In the genomic region with DNA sequence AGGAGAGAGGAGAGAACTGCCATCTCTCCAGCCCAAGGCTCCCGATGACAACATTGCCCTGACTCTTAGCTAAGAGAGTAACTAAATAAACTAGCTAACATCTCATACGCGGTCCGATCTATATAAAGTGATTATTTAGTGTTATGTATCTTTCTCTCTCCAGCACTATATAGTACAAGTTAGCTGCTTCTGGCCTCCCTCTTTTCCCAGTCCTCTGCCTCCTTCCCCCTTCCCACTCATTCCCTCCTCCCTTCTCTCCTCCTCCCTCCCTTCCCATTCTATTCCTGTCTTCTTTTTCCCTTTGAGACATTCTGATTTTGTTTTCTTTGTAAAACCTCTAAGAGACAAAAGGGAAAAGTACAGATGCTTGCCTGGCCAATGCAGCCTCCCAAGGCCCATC, we compare ENCODE assay signal across 29 mouse cellular contexts.
"Had no signal": no experiment of that assay in that cellular context is flagged by ENCODE, and none has a peak within 500 bp of the region (broad histone marks: within the 10 kb centered on the region; RNA-seq: fewer than 3 reads in every experiment).

No protein-coding gene starts in this region.

- H3K4me1 ChIP-seq: embryonic facial prominence, embryonic 15.5 days had no signal

- H3K4me3 ChIP-seq: embryonic facial prominence, embryonic 10.5 days; embryonic facial prominence, embryonic 12.5 days; embryonic facial prominence, embryonic 13.5 days; embryonic facial prominence, embryonic 15.5 days; erythroblast, embryonic 14.5 days; forebrain, embryonic 10.5 days; forebrain, embryonic 12.5 days; forebrain, embryonic 13.5 days; forebrain, embryonic 15.5 days; gastrocnemius, adult 2 months; heart, adult 2 months had no signal

- H3K4me2 ChIP-seq: embryonic facial prominence, embryonic 12.5 days; embryonic facial prominence, embryonic 13.5 days; embryonic facial prominence, embryonic 15.5 days; forebrain, embryonic 12.5 days; forebrain, embryonic 13.5 days; forebrain, embryonic 15.5 days had no signal

- H3K36me3 ChIP-seq: embryonic facial prominence, embryonic 10.5 days; embryonic facial prominence, embryonic 12.5 days; embryonic facial prominence, embryonic 13.5 days; embryonic facial prominence, embryonic 15.5 days; forebrain, embryonic 10.5 days; forebrain, embryonic 12.5 days; forebrain, embryonic 15.5 days had no signal

- H3K9ac ChIP-seq: embryonic facial prominence, embryonic 12.5 days; embryonic facial prominence, embryonic 13.5 days; embryonic facial prominence, embryonic 15.5 days; forebrain, embryonic 12.5 days; forebrain, embryonic 13.5 days; forebrain, embryonic 15.5 days; forebrain, postnatal 0 days had no signal

- H3K27me3 ChIP-seq: embryonic facial prominence, embryonic 12.5 days; embryonic facial prominence, embryonic 15.5 days had no signal

- H3K27ac ChIP-seq: embryonic facial prominence, embryonic 10.5 days; embryonic facial prominence, embryonic 12.5 days; embryonic facial prominence, embryonic 13.5 days; embryonic facial prominence, embryonic 15.5 days; forebrain, embryonic 10.5 days; forebrain, embryonic 12.5 days; forebrain, embryonic 13.5 days; forebrain, embryonic 15.5 days; gastrocnemius, adult 2 months; heart, adult 2 months had no signal

- ATAC-seq: forebrain, embryonic 13.5 days; forebrain, embryonic 14.5 days; forebrain, embryonic 15.5 days; forebrain, embryonic 16.5 days; forebrain, postnatal 0 days had no signal

- DNase-seq: cerebellum, adult 2 months; cerebellum, adult 8-10 months; cerebellum, adult 9-10 months; cerebellum, adult 9-11 months; cerebellum, postnatal 10 days; cerebellum, postnatal 14 days; cerebellum, postnatal 25 days; cerebellum, postnatal 36 days; embryo, embryonic 11 days; forebrain, postnatal 0 days; gastrocnemius, adult 2 months; gastrocnemius, postnatal 10 days; gastrocnemius, postnatal 14 days; gastrocnemius, postnatal 25 days; gastrocnemius, postnatal 36 days; heart, adult 11 months; heart, adult 18-20 months; heart, adult 2 months had no signal

- H3K9me3 ChIP-seq: embryonic facial prominence, embryonic 12.5 days; embryonic facial prominence, embryonic 13.5 days; embryonic facial prominence, embryonic 15.5 days; forebrain, embryonic 13.5 days; forebrain, embryonic 15.5 days had no signal
